Mouse (Mus musculus): Measurements from ENCODE around the gene Rabggta. TPM values are rescaled to one million over a fixed set of nuclear protein-coding genes. Genes with fewer than 3 reads are reported as not detected.
A peak's percentile ranks its signal among the peaks of the same experiment; 100 is the strongest.

Rabggta gene
- polyA plus RNA-seq, 1 experiment: 11.5 TPM

DNA sequence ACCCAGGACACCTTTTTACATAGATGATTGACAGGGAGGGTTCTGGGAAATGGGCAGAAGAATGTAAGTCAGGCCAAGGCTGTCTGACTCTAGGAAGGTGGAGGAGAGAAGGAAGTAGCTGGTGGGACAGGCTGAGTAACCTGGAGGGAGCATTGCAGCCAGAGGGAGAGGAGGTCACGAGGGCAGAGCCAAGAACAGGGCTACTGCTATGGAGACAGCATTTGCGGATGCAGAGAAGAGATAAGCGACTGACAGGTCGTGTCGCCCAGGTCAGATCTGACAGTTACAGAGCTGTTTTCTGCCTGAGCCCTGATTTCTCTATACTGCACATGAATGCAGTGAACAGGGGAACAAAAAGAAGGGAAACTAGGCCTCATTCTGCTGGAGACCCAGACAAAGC lies 14.7 kb downstream of the Rabggta start:
- H3K27ac ChIP-seq (ENCODE audit: insufficient read depth, low read length): no peak overlapping the region
- TF ChIP-seq CTCF (IDR thresholded peaks at IDR 0.05; ENCODE audit: borderline replicate concordance, insufficient read depth, low read length) (no peak), POLR2A (IDR thresholded peaks at IDR 0.05; ENCODE audit: low read depth, low read length) (no peak)
- H3K4me1 ChIP-seq (ENCODE audit: control insufficient read depth, insufficient read depth, low read length): no peaks in the 10 kb centered on the region
- no peak overlapping the region for H3K4me3 ChIP-seq (ENCODE audit: insufficient read depth, low read length)

DNA sequence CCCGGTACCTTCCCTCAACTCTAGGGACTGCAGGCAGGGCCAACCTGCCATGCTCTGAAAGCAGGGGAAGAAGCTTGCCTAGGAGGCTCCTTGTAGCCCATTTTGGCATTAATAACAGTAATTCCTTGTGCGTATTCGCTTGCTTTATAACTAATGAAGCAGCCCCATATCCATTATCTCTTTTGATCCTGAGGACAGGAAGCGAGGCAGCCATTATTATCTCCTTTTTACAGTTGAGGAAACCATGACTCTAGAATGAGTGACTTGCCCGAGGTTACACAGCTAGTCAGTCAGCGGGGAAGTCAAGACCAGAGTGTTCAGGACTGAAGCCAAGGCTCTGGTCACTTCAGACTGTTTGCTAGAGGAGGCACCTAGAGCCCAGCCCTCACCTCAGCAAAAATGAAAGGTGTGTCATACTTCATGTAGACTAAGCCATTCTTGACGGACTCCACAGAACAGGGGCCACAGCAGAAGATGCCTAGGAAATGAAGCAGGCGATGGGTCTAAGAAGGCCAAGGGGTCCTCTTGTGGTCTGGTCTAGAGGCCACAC lies 15.9 kb downstream of the Rabggta start:
- Histone ChIP-seq H3K27ac (ENCODE audit: insufficient read depth, low read length) (no peak overlapping the region), H3K4me3 (ENCODE audit: insufficient read depth, low read length) (no peak overlapping the region), H3K4me1 (ENCODE audit: control insufficient read depth, insufficient read depth, low read length) (no peaks in the 10 kb centered on the region)
- no peak for TF ChIP-seq CTCF (IDR thresholded peaks at IDR 0.05; ENCODE audit: borderline replicate concordance, insufficient read depth, low read length)
- no peak for TF ChIP-seq POLR2A (IDR thresholded peaks at IDR 0.05; ENCODE audit: low read depth, low read length)

DNA sequence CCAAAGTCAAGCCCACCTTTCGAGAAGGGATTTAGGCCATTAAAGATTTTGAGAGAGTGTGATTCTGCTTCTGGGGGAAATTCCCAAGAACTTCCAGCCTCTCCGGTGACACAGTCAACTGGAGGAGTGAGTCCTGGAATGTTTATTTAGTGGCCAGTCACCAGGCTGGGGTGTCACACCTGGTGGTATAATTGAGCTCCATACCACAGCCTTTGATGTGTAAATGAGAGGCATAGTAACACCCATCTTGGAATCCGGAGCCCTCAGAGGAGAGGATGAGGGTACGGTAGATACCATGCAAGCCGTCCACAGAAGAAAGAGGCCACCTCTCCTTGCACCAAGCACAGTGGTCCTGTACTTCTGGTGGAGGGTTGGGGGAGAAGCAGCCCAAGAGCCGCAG lies 19.3 kb downstream of the Rabggta start:
- Histone ChIP-seq H3K4me3 (ENCODE audit: insufficient read depth, low read length) (no peak overlapping the region), H3K4me1 (ENCODE audit: control insufficient read depth, insufficient read depth, low read length) (no peaks in the 10 kb centered on the region), H3K27ac (ENCODE audit: insufficient read depth, low read length) (no peak overlapping the region)
- TF ChIP-seq CTCF (IDR thresholded peaks at IDR 0.05; ENCODE audit: borderline replicate concordance, insufficient read depth, low read length) (no peak), POLR2A (IDR thresholded peaks at IDR 0.05; ENCODE audit: low read depth, low read length) (no peak)

DNA sequence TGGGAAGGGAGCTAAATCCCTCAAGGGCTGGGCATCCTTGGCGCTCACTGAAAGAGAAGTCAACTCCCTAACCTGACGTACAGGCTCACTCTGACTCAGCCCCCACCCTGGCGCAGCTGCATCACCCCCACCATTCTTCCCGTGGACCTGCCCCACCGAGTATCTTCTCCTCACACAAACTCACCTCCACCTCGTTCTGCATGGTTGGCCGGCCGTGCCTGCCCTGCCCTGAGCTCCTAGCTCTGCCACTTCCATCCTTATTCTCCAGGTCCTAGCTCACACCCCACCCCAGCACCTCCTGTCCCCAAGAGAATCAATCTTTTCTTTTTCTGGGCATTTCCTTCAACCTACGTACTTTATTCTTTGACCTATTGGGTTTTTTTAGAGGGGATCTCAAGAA lies 20.9 kb downstream of the Rabggta start:
- no peaks in the 10 kb centered on the region for H3K4me1 ChIP-seq (ENCODE audit: control insufficient read depth, insufficient read depth, low read length)
- no peak overlapping the region for H3K27ac ChIP-seq (ENCODE audit: insufficient read depth, low read length)
- TF ChIP-seq CTCF (IDR thresholded peaks at IDR 0.05; ENCODE audit: borderline replicate concordance, insufficient read depth, low read length): no peak
- no peak for TF ChIP-seq POLR2A (IDR thresholded peaks at IDR 0.05; ENCODE audit: low read depth, low read length)
- no peak overlapping the region for H3K4me3 ChIP-seq (ENCODE audit: insufficient read depth, low read length)

DNA sequence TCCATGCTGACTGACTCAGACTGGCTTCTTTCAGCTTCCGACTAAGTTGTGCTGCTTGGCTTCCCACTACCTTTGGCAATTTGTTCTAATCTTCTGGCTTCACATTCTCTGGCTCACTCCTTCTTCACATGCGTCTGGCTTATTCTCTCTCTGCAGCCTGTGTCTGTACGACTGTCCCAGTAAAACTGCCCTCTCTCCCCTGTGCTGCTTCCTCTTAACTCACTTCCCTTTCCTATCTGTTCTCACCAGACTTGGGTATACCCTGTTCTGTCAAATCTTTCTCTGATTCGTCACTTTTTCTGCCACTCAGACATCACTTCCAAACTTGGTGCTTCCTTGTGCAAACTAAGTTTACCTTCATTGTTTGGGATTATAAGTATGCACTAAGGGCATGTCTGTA lies 24.8 kb downstream of the Rabggta start:
- TF ChIP-seq POLR2A (IDR thresholded peaks at IDR 0.05; ENCODE audit: low read depth, low read length) (no peak), CTCF (IDR thresholded peaks at IDR 0.05; ENCODE audit: borderline replicate concordance, insufficient read depth, low read length) (no peak)
- H3K4me3 ChIP-seq (ENCODE audit: insufficient read depth, low read length): no peak overlapping the region
- H3K27ac ChIP-seq (ENCODE audit: insufficient read depth, low read length): no peak overlapping the region
- H3K4me1 ChIP-seq (ENCODE audit: control insufficient read depth, insufficient read depth, low read length): no peaks in the 10 kb centered on the region

DNA sequence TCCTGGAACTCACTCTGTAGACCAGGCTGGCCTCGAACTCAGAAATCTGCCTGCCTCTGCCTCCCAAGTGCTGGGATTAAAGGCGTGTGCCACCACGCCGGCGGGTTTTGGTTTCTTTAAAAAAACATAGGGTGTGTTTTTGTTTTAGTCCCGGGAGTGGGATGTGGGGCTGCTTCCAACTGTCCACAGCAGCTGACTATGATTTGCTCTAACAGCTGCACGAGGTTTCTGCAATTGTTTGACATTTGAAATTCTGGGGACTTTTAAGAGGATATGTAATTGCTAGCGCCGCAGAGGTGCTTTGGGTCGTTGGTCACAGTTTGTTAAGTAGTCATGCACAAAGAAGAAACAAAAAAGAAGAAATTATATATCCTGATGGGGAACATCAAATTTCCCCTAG lies 32.6 kb downstream of the Rabggta start:
- TF ChIP-seq CTCF (IDR thresholded peaks at IDR 0.05; ENCODE audit: borderline replicate concordance, insufficient read depth, low read length) (no peak), POLR2A (IDR thresholded peaks at IDR 0.05; ENCODE audit: low read depth, low read length) (no peak)
- no peak overlapping the region for H3K27ac ChIP-seq (ENCODE audit: insufficient read depth, low read length)
- H3K4me1 ChIP-seq (ENCODE audit: control insufficient read depth, insufficient read depth, low read length): no peaks in the 10 kb centered on the region
- H3K4me3 ChIP-seq (ENCODE audit: insufficient read depth, low read length): no peak overlapping the region

DNA sequence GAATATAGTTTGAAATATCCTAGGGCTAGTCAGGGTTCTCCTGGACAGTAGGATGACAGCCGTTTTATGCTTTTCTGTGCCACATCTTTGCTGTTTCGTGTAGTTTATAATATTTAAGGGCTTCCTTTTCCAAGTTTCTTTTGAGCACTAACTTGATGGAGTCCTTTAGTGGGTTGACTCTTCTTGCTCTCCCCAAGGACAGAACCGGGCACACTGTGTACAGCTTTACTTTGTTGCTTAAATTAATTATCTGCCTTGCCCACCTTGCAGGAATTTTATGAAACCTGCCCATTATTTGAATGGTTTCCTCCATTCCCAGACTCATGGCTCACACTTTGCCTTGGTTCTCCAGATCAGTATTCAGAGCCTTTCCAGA lies 40.0 kb downstream of the Rabggta start:
- TF ChIP-seq CTCF (IDR thresholded peaks at IDR 0.05; ENCODE audit: borderline replicate concordance, insufficient read depth, low read length) (no peak), POLR2A (IDR thresholded peaks at IDR 0.05; ENCODE audit: low read depth, low read length) (no peak)
- H3K4me3 ChIP-seq (ENCODE audit: insufficient read depth, low read length): peak overlapping the region; percentile 22
- no peaks in the 10 kb centered on the region; the same call in 1 of the 2 replicates for H3K4me1 ChIP-seq (ENCODE audit: control insufficient read depth, insufficient read depth, low read length)
- H3K27ac ChIP-seq (ENCODE audit: insufficient read depth, low read length): no peak overlapping the region

DNA sequence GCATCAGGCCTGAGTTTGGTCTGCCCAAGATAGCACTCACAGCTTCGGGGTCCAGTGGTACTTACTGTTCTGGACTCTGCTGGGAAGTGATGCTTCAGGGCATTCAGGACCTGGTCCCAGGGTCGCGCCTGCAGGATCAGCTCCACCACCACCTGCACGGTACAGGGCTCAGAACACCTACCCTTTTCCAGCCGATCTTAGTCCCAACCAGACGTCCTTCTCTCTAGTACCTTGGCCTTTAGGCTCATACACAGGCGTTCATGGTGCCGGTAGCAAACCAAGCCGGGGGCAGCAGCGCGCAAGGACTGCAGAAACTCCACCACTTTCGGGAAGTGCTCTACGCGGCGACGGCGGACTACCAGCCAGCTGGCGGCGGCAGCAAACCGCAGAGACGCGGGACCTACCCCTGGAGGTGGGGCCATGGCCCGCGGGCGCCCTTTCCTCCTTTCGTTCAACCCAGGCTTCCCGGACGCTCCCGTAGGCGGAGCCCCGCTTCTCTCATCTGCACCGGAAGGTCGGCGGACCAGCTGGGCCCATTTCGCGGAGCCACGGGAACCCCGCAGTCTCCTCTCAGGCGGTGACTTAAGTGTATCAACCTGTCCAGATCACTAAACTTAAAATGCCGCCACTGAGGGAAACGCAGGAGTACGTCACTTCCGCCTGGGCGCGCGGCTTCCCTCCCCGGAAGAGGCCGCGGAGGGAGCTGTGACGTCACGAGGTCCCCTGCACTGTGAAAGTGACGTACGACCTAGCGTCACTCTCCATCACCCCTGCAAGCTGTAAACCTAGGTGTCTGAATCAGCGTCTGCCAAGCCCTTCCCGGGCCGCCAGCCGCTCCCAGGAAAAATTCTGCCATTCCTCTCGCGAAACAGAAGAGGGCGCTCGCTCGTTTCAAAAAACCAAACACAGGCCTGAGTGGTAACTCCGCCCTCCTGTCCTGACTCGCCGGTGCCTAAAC lies 40.6 kb downstream of the Rabggta start, which contains the start of gene Tinf2:
Gene Tinf2, minus strand, starts transcription at position 661 of the 958 bp plus-strand sequence.
- Histone ChIP-seq H3K4me3 (ENCODE audit: insufficient read depth, low read length) (peak within 1 kb of the TSS; percentile 79), H3K27ac (ENCODE audit: insufficient read depth, low read length) (peak within 1 kb of the TSS; percentile 27; the same call in 1 of the 2 replicates), H3K4me1 (ENCODE audit: control insufficient read depth, insufficient read depth, low read length) (no peaks in the 10 kb centered on the region; the same call in 1 of the 2 replicates)
- TF ChIP-seq POLR2A (IDR thresholded peaks at IDR 0.05; ENCODE audit: low read depth, low read length): no peak; the same call in none of the 2 replicates
- TF ChIP-seq CTCF (IDR thresholded peaks at IDR 0.05; ENCODE audit: borderline replicate concordance, insufficient read depth, low read length): no peak

- TF ChIP-seq CTCF (IDR thresholded peaks at IDR 0.05; ENCODE audit: borderline replicate concordance, insufficient read depth, low read length): no peak
- no peak for TF ChIP-seq POLR2A (IDR thresholded peaks at IDR 0.05; ENCODE audit: low read depth, low read length)
- Histone ChIP-seq H3K4me1 (ENCODE audit: control insufficient read depth, insufficient read depth, low read length) (no peaks in the 10 kb centered on the region; the same call in 1 of the 2 replicates), H3K27ac (ENCODE audit: insufficient read depth, low read length) (no peak overlapping the region), H3K4me3 (ENCODE audit: insufficient read depth, low read length) (no peak overlapping the region)
Measured at GRCm38 (mm10) chr14:55677615-55678014, 44.4 kb downstream of the Rabggta start.

GRCm38 (mm10) chr14:55672741-55673060 lies 49.4 kb downstream of the Rabggta start:
- Histone ChIP-seq H3K4me3 (ENCODE audit: insufficient read depth, low read length) (peak overlapping the region; percentile 54), H3K27ac (ENCODE audit: insufficient read depth, low read length) (peak overlapping the region; percentile 78), H3K4me1 (ENCODE audit: control insufficient read depth, insufficient read depth, low read length) (no peaks in the 10 kb centered on the region)
- TF ChIP-seq POLR2A (IDR thresholded peaks at IDR 0.05; ENCODE audit: low read depth, low read length) (no peak; the same call in 1 of the 2 replicates), CTCF (IDR thresholded peaks at IDR 0.05; ENCODE audit: borderline replicate concordance, insufficient read depth, low read length) (no peak)
